Mouse (Mus musculus) heart, adult 2 months (tissue): ENCODE results near the gene Zfp606.

Source experiments
- CTCF ChIP-seq: fragments of 200-600 bp; IDR thresholded peaks from 2 replicates; pipeline ENCODE4 v1.8.1; 2022; ENCODE audit warnings: antibody characterized with exemption, mild to moderate bottlenecking, moderate library complexity
- EP300 ChIP-seq: fragments of 200-500 bp; IDR thresholded peaks from 2 replicates; pipeline ENCODE4 v1.6.1; 2011; ENCODE audit warnings: low read depth, low read length, control low read depth; ENCODE audit not compliant: insufficient read depth
- POLR2A ChIP-seq: fragments of 200-500 bp; IDR thresholded peaks from 2 replicates; pipeline ENCODE4 v1.6.1; 2011; ENCODE audit warnings: mild to moderate bottlenecking, low read depth, low read length, control low read depth; ENCODE audit not compliant: insufficient read depth

GRCm38 (mm10) chr7:12478158-12479008, at the start of gene Zfp606:
- peak; percentile 53 for TF ChIP-seq CTCF
- peak; percentile 62 for TF ChIP-seq POLR2A
- peak; percentile 51; the same call in 1 of the 2 replicates for TF ChIP-seq EP300
